Mouse (Mus musculus) forebrain, embryonic 12.5 days (tissue): ENCODE measurements at regions not wholly inside any gene's neighbourhood (a gene's known extent, or its start where the extent isn't known, plus 50 kb on each side); places are given as distances from the start of the nearest gene placed in this dataset.

ENCODE experiments used
- ATAC-seq: fragments of 200-750 bp; cut with Nextera tagmentation; 2 replicates; pipeline ENCODE4 v1.8.0; 2017; ENCODE audit warnings: moderate TSS enrichment; ENCODE audit not compliant: low FRiP score
- H3K27ac ChIP-seq: fragments of 300-500 bp; sonication (generic); 2 replicates; pipeline ENCODE4 v1.5.1; 2016; ENCODE audit warnings: mild to moderate bottlenecking
- H3K27me3 ChIP-seq: fragments of 300-500 bp; sonication (generic); 2 replicates; pipeline ENCODE4 v1.6.1; 2016; ENCODE audit warnings: mild to moderate bottlenecking
- H3K36me3 ChIP-seq: fragments of 300-500 bp; sonication (generic); replicated peaks from 2 replicates; pipeline ENCODE4 v1.6.1; 2016; ENCODE audit warnings: mild to moderate bottlenecking
- H3K4me1 ChIP-seq: fragments of 300-500 bp; sonication (generic); 2 replicates; pipeline ENCODE4 v1.6.1; 2016
- H3K4me2 ChIP-seq: fragments of 300-500 bp; sonication (generic); 2 replicates; pipeline ENCODE4 v1.6.1; 2016; ENCODE audit warnings: mild to moderate bottlenecking, moderate library complexity
- H3K4me3 ChIP-seq: fragments of 300-500 bp; sonication (generic); replicated peaks from 2 replicates; pipeline ENCODE4 v1.5.1; 2016; ENCODE audit warnings: mild to moderate bottlenecking
- H3K9ac ChIP-seq: fragments of 300-500 bp; sonication (generic); 2 replicates; pipeline ENCODE4 v1.6.1; 2016; ENCODE audit warnings: mild to moderate bottlenecking
- H3K9me3 ChIP-seq: fragments of 300-500 bp; sonication (generic); 2 replicates; pipeline ENCODE4 v1.6.1; 2016
- WGBS: fragments of 180-500 bp; shearing (Covaris S2); methylation state at CpG from one replicate; pipeline ENCODE4 v1.1.7; 2016; 5-methylcytosine and 5-hydroxymethylcytosine counted together

- H3K27me3 ChIP-seq, result no peaks in the 10 kb centered on the region
- no peak overlapping the region for H3K4me3 ChIP-seq
- ATAC-seq, result no peak
- peaks cover 13% of the 10 kb centered on the region for H3K4me1 ChIP-seq
- H3K9me3 ChIP-seq, result no peaks in the 10 kb centered on the region
- 14% methylated on average over 12 of the region's 12 CpGs for WGBS
- no peak overlapping the region for H3K9ac ChIP-seq
- no peaks in the 10 kb centered on the region for H3K36me3 ChIP-seq
- H3K4me2 ChIP-seq, result peak overlapping the region; percentile 11; the same call in 1 of the 2 replicates
- H3K27ac ChIP-seq, result no peak overlapping the region; the same call in 1 of the 2 replicates
These were observed 275.7 kb downstream of the Gm11011 start for GRCm38 (mm10) chr2:169311821-169312220.

GRCm38 (mm10) chr2:169311356-169311755 lies 276.2 kb downstream of the Gm11011 start:
- ATAC-seq, result no peak
- Histone ChIP-seq H3K9me3 (no peaks in the 10 kb centered on the region), H3K27me3 (no peaks in the 10 kb centered on the region), H3K4me1 (peaks cover 13% of the 10 kb centered on the region), H3K4me3 (no peak overlapping the region), H3K4me2 (peak overlapping the region; percentile 11; the same call in 1 of the 2 replicates), H3K9ac (no peak overlapping the region), H3K27ac (no peak overlapping the region; the same call in 1 of the 2 replicates), H3K36me3 (no peaks in the 10 kb centered on the region)
- WGBS, result 43% methylated on average over 4 of the region's 4 CpGs

DNA sequence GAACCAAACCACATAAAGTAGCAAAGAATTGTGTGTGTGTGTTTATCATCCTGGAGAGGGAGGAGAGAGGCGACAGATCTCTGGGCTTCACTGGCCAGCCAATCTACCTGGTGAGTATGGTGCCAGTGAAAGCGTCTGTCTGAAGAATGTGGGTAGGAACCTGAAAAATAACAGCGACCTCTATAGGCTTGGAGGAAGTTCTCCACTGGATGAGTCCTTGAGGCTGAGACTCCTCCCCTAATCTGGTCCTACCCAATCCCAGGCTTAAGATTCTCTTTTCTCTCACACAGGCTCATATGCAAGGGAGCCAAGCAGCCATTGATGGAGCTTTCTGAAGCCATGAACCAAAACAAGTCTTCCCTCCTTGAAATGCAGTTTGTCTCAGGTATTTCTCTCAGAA lies 283.2 kb downstream of the Gm11011 start:
- no peak overlapping the region for H3K27ac ChIP-seq
- H3K9me3 ChIP-seq, result no peaks in the 10 kb centered on the region
- ATAC-seq, result no peak
- WGBS, result 84% methylated on average over 3 of the region's 3 CpGs
- no peaks in the 10 kb centered on the region for H3K36me3 ChIP-seq
- H3K9ac ChIP-seq, result no peak overlapping the region
- no peaks in the 10 kb centered on the region for H3K4me1 ChIP-seq
- peaks cover 2% of the 10 kb centered on the region; the same call in 1 of the 2 replicates for H3K27me3 ChIP-seq
- no peak overlapping the region for H3K4me3 ChIP-seq
- no peak overlapping the region for H3K4me2 ChIP-seq

- Histone ChIP-seq H3K27me3 (peaks cover 2% of the 10 kb centered on the region; the same call in 1 of the 2 replicates), H3K4me1 (peaks cover 17% of the 10 kb centered on the region), H3K9me3 (no peaks in the 10 kb centered on the region), H3K9ac (no peak overlapping the region), H3K4me2 (no peak overlapping the region), H3K4me3 (no peak overlapping the region), H3K36me3 (no peaks in the 10 kb centered on the region), H3K27ac (no peak overlapping the region)
- no peak for ATAC-seq
- WGBS, result 87% methylated on average over 4 of the region's 4 CpGs
These were observed 286.6 kb downstream of the Gm11011 start for GRCm38 (mm10) chr2:169300966-169301365.

GRCm38 (mm10) chr2:169300411-169300810 lies 287.1 kb downstream of the Gm11011 start:
- no peak overlapping the region for H3K9ac ChIP-seq
- no peak overlapping the region for H3K27ac ChIP-seq
- H3K4me1 ChIP-seq, result peaks cover 17% of the 10 kb centered on the region
- peaks cover 2% of the 10 kb centered on the region; the same call in 1 of the 2 replicates for H3K27me3 ChIP-seq
- H3K4me2 ChIP-seq, result no peak overlapping the region
- ATAC-seq, result no peak
- H3K9me3 ChIP-seq, result no peaks in the 10 kb centered on the region
- no peaks in the 10 kb centered on the region for H3K36me3 ChIP-seq
- no peak overlapping the region for H3K4me3 ChIP-seq
- WGBS, result 79% methylated on average over 8 of the region's 8 CpGs

- 11% methylated on average over 21 of the region's 21 CpGs for WGBS
- Histone ChIP-seq H3K4me3 (peak overlapping the region; percentile 29), H3K27me3 (peaks cover 2% of the 10 kb centered on the region; the same call in 1 of the 2 replicates), H3K9me3 (no peaks in the 10 kb centered on the region), H3K36me3 (no peaks in the 10 kb centered on the region), H3K9ac (peak overlapping the region; percentile 50), H3K4me1 (peaks cover 22% of the 10 kb centered on the region), H3K4me2 (peak overlapping the region; percentile 51), H3K27ac (peak overlapping the region; percentile 72)
- peak; percentile 81 for ATAC-seq
These were observed 289.5 kb downstream of the Gm11011 start for GRCm38 (mm10) chr2:169297841-169298627.

DNA sequence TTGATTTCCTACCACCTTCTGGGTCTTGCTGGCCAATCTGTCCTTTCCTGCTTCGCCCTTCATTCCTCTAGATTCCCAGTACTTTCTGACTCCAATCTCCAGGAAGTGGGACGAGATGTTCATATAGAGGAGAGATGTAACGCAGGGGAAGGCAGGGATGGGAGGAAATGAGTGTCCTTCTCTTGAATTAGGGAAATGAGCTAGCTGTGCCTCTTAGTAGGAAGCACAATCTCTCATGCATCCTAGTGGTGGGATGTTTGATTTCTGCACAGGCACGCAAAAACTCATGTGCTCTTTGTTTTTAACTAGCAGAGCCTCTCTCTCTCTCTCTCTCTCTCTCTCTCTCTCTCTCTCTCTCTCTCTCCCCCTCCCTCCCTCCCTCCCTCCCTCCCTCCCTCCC lies 290.3 kb downstream of the Gm11011 start:
- Histone ChIP-seq H3K4me1 (peaks cover 22% of the 10 kb centered on the region), H3K4me3 (no peak overlapping the region), H3K4me2 (no peak overlapping the region), H3K9ac (no peak overlapping the region), H3K36me3 (no peaks in the 10 kb centered on the region), H3K27ac (peak overlapping the region; percentile 37; the same call in 1 of the 2 replicates), H3K9me3 (no peaks in the 10 kb centered on the region), H3K27me3 (peaks cover 2% of the 10 kb centered on the region; the same call in 1 of the 2 replicates)
- WGBS, result 68% methylated on average over 4 of the region's 4 CpGs
- no peak for ATAC-seq

DNA sequence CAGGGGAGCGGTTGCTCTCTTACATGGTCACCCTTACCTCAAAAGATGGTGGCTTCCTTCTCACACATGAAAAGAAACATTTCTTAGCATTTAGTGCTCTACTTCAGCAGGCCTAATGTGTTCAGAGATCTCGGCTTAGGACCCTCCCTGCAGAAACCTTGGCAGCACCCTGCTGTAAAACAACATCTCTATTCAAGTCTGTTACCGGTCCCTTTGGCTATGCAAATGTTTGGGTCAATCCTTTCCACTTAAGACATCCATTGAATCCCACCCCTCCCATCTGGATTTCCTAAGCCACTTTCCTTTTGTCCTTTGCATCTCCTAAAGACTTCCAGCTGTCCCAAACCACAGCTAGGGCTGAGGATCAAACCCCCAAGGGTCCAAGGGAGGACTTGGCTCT lies 294.2 kb downstream of the Gm11011 start:
- WGBS, result 13% methylated on average over 3 of the region's 3 CpGs
- H3K27ac ChIP-seq, result no peak overlapping the region
- H3K4me3 ChIP-seq, result no peak overlapping the region
- H3K4me2 ChIP-seq, result no peak overlapping the region
- no peaks in the 10 kb centered on the region for H3K36me3 ChIP-seq
- no peak overlapping the region for H3K9ac ChIP-seq
- peaks cover 19% of the 10 kb centered on the region for H3K4me1 ChIP-seq
- no peaks in the 10 kb centered on the region for H3K27me3 ChIP-seq
- H3K9me3 ChIP-seq, result no peaks in the 10 kb centered on the region
- ATAC-seq, result no peak

DNA sequence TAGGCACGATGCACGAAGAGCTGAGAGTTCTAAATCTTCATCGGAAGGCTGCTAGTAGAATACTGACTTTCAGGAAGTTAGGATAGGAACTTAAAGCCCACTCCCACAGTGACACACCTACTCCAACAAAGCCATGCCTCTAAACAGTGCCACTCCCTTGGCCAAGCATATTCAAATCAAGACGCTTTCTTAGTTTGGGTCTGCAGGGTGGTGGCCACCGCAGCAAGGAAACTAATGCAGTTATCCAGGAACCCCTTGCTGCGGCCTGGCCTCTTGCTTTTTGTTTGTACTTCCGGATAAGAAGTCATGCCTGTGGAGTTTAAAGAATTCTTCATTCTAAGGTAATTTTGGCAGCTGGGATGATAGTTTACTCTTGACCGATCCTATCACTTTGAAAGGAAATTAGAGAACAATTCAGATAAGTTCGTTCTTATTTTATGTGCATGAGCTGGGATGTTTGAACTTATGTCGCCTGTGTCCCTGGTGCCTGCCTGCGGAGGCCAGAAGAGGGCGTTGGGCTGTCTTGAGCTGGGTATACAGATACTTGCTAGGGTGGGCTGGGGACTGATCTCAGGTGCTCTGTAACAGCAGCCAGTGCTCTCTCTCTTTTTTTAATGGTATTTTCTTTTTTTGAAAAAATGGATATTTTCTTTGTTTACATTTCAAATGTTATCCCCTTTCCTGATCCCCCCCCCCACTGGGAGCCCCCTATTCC lies 298.5 kb downstream of the Gm11011 start:
- H3K4me3 ChIP-seq, result no peak overlapping the region
- H3K36me3 ChIP-seq, result no peaks in the 10 kb centered on the region
- no peaks in the 10 kb centered on the region for H3K27me3 ChIP-seq
- H3K4me2 ChIP-seq, result no peak overlapping the region
- ATAC-seq, result no peak
- no peak overlapping the region for H3K27ac ChIP-seq
- peaks cover 4% of the 10 kb centered on the region for H3K4me1 ChIP-seq
- no peaks in the 10 kb centered on the region for H3K9me3 ChIP-seq
- H3K9ac ChIP-seq, result no peak overlapping the region
- WGBS, result 93% methylated on average over 12 of the region's 12 CpGs

- H3K27me3 ChIP-seq, result no peaks in the 10 kb centered on the region
- WGBS, result 91% methylated on average over 7 of the region's 7 CpGs
These were observed 300.8 kb downstream of the Gm11011 start for GRCm38 (mm10) chr2:169286701-169287100.

DNA sequence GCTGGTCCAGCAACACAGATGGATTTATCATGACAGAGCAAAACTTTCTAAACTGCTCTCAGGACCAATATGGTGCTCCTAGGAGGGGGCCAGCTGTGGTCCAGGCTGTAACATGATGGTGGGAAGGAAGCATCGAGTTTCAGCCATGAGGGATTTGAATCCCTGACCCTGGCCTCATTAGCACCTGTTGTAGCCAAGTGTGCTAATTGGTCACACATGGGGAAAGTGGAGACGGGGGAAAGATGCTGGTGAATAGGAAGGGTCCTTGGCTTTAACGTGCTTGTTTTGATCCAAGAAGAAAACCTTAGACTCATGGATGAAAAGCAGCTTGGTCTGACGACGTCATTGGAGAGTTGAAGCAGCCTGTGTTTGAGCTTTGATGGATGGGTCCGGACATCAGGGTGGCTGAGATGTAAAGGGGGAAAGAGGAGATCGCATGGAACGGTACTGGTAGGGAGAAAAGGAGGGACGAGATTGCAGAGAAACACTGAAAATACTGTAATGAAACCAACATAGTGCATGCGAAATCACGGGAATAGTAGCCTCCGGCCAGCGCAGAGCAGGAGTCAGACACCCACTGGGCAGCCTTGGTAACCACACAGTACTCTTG lies 304.9 kb downstream of the Gm11011 start:
- no peak overlapping the region for H3K27ac ChIP-seq
- WGBS, result 60% methylated on average over 13 of the region's 13 CpGs
- H3K4me2 ChIP-seq, result no peak overlapping the region
- H3K27me3 ChIP-seq, result no peaks in the 10 kb centered on the region
- no peak overlapping the region for H3K4me3 ChIP-seq
- no peak overlapping the region for H3K9ac ChIP-seq
- H3K9me3 ChIP-seq, result no peaks in the 10 kb centered on the region
- ATAC-seq, result no peak
- no peaks in the 10 kb centered on the region for H3K36me3 ChIP-seq
- H3K4me1 ChIP-seq, result no peaks in the 10 kb centered on the region

More at GRCm38 (mm10) chr2:169286701-169287100, 300.8 kb downstream of the Gm11011 start:
- H3K36me3 ChIP-seq, result no peaks in the 10 kb centered on the region
- H3K4me3 ChIP-seq, result no peak overlapping the region
- no peaks in the 10 kb centered on the region for H3K4me1 ChIP-seq
- no peak overlapping the region for H3K9ac ChIP-seq
- H3K4me2 ChIP-seq, result no peak overlapping the region
- no peak overlapping the region for H3K27ac ChIP-seq
- ATAC-seq, result no peak
- H3K9me3 ChIP-seq, result no peaks in the 10 kb centered on the region

DNA sequence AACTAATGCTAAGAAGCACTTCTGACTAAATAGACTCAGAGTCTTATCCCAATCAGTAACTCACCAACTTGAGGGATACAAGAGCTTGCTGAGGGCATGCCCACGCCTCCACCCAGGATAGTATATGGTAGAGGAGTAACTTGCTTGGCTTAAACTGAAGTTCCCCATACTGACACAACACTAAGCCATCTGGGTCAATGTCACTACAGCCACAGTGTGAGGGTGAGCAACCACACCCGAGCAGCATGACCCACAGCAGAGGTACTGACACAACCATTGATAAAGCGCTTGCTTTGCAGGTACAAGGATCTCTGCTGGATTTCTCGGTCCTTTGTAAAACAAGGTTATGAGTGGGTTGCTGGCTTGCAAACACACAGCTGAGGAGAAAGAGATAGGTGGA lies 312.2 kb downstream of the Gm11011 start:
- Histone ChIP-seq H3K9ac (no peak overlapping the region), H3K27me3 (0 out of 2 replicates have a peak, but pooled peaks cover 6% of the 10 kb centered on the region), H3K27ac (no peak overlapping the region), H3K36me3 (no peaks in the 10 kb centered on the region), H3K4me1 (peaks cover 19% of the 10 kb centered on the region), H3K9me3 (no peaks in the 10 kb centered on the region), H3K4me2 (no peak overlapping the region), H3K4me3 (no peak overlapping the region)
- WGBS, result 90% methylated on average over 4 of the region's 4 CpGs
- no peak for ATAC-seq
